Mouse (Mus musculus): Measurements from ENCODE around the gene Olfr353. TPM values are rescaled to one million over a fixed set of nuclear protein-coding genes. Genes with fewer than 3 reads are reported as not detected.

The Olfr353 gene
- polyA plus RNA-seq (2014; fragmentation: Nextera tagmentation; extraction: Ambion mirVana) = not detected in 2 replicates

DNA sequence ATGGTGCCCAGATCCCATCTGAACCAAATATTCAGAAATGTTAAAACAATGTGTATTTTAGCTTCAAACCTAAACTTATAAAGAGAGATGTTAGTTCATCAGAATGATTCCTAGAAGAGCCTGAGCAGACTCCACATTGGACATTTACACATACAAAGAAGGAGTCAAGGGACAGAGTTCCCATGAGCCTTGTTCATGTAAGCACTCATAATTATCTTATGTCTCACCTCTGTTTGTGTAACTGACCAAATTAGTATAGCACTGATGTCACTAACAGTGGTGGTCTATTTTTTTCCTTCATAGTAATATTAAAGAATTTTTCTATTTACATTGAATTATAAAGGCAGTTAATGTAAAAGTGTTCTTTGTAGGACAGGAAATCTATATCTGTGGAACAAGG lies at the start of gene Olfr353:
Gene Olfr353, minus strand, starts transcription at position 101 of the 400 bp plus-strand sequence.
- Histone ChIP-seq H3K9me3 (ENCODE audit: control insufficient read depth, low read length) (0 out of 2 replicates have a peak, but pooled peaks cover 4% of the 10 kb centered on the region), H3K9ac (ENCODE audit: low read length) (no peak within 1 kb of the TSS), H3K27me3 (ENCODE audit: control insufficient read depth, insufficient read depth, low read length) (no peaks in the 10 kb centered on the region), H3K27ac (replicated peaks in 1 of 2; ENCODE audit: control insufficient read depth in 1 of 2, insufficient read depth in 1 of 2, low read depth in 2 of 2, low read length in 2 of 2) (no peak within 1 kb of the TSS), H3K4me1 (ENCODE audit: control insufficient read depth in 2 of 2, insufficient read depth in 2 of 2, low read length in 2 of 2) (no peaks in the 10 kb centered on the region), H3K4me2 (ENCODE audit: low read length) (no peak within 1 kb of the TSS), H3K36me3 (ENCODE audit: control insufficient read depth, insufficient read depth, low read length) (no peaks in the 10 kb centered on the region), H3K4me3 (ENCODE audit: control insufficient read depth in 1 of 2, insufficient read depth in 1 of 2, low read depth in 1 of 2, low read length in 2 of 2) (no peak within 1 kb of the TSS)
- ATAC-seq (ENCODE audit: insufficient number of reproducible peaks, insufficient read depth, low FRiP score, low read depth) = no peak

GRCm38 (mm10) chr2:36936821-36937220 lies 44.1 kb upstream of the Olfr353 start, which contains the start of gene Olfr356:
Gene Olfr356 (plus strand): TSS chr2:36937121.
- H3K9me3 ChIP-seq (ENCODE audit: control insufficient read depth, low read length) = peaks cover 9% of the 10 kb centered on the region; the same call in 1 of the 2 replicates
- WGBS = 64% methylated on average over 2 of the region's 2 CpGs
- no peak for ATAC-seq (ENCODE audit: insufficient number of reproducible peaks, insufficient read depth, low FRiP score, low read depth)
- no peaks in the 10 kb centered on the region for H3K27me3 ChIP-seq (ENCODE audit: control insufficient read depth, insufficient read depth, low read length)
- H3K4me3 ChIP-seq (ENCODE audit: control insufficient read depth in 1 of 2, insufficient read depth in 1 of 2, low read depth in 1 of 2, low read length in 2 of 2) = no peak within 1 kb of the TSS
- no peak within 1 kb of the TSS for H3K9ac ChIP-seq (ENCODE audit: low read length)
- no peak within 1 kb of the TSS for H3K27ac ChIP-seq (replicated peaks in 1 of 2; ENCODE audit: control insufficient read depth in 1 of 2, insufficient read depth in 1 of 2, low read depth in 2 of 2, low read length in 2 of 2)
- H3K4me1 ChIP-seq (ENCODE audit: control insufficient read depth in 2 of 2, insufficient read depth in 2 of 2, low read length in 2 of 2) = no peaks in the 10 kb centered on the region
- H3K4me2 ChIP-seq (ENCODE audit: low read length) = no peak within 1 kb of the TSS
- no peaks in the 10 kb centered on the region for H3K36me3 ChIP-seq (ENCODE audit: control insufficient read depth, insufficient read depth, low read length)

DNA sequence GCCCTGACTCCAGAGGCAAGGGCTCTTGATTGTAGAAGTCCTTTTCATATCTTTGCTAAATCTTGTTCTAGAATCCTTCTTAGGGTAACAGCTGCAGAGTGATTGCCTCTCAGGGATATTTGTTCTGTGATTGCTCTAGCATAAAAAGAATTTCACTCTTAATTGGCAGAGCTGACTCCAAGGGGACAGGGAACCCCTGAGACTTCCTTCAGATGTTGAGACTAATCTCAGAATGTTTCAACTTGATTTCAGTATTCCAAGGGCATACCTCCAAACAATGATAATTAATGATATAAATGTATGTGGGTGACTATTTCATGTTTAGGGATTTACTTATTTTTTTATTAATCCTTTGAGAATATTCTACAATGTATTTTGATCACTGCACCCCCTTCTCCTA lies 36.1 kb upstream of the Olfr353 start, which contains the start of gene Olfr355:
Gene Olfr355, minus strand, starts transcription at position 101 of the 400 bp plus-strand sequence.
- Histone ChIP-seq H3K9ac (ENCODE audit: low read length) (no peak within 1 kb of the TSS), H3K9me3 (ENCODE audit: control insufficient read depth, low read length) (0 out of 2 replicates have a peak, but pooled peaks cover 5% of the 10 kb centered on the region), H3K4me1 (ENCODE audit: control insufficient read depth in 2 of 2, insufficient read depth in 2 of 2, low read length in 2 of 2) (no peaks in the 10 kb centered on the region), H3K27me3 (ENCODE audit: control insufficient read depth, insufficient read depth, low read length) (no peaks in the 10 kb centered on the region), H3K36me3 (ENCODE audit: control insufficient read depth, insufficient read depth, low read length) (no peaks in the 10 kb centered on the region), H3K4me3 (ENCODE audit: control insufficient read depth in 1 of 2, insufficient read depth in 1 of 2, low read depth in 1 of 2, low read length in 2 of 2) (no peak within 1 kb of the TSS), H3K27ac (replicated peaks in 1 of 2; ENCODE audit: control insufficient read depth in 1 of 2, insufficient read depth in 1 of 2, low read depth in 2 of 2, low read length in 2 of 2) (no peak within 1 kb of the TSS), H3K4me2 (ENCODE audit: low read length) (no peak within 1 kb of the TSS)
- ATAC-seq (ENCODE audit: insufficient number of reproducible peaks, insufficient read depth, low FRiP score, low read depth) = no peak

DNA sequence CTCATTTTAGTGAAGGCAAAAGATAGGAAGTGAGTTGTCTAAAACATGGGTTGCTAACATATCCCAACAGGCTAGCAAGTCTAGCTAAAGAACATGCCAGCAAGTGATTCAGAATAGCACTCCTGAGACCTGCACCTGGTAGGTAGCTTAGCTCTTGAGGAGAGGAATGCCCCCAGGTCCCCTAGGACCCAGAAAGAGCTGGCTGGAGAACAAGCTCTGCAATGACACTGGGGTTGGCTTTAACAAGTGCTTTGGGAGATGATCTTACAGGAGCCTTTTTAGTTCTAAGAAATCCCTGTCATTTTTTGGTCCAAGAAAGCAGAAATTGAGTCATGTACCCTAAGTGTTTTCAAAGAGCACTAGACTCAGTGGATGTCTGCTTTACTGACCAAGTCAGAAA lies 12.6 kb upstream of the Olfr353 start, which contains the start of gene Olfr354:
Gene Olfr354, plus strand, starts transcription at position 301 of the 400 bp plus-strand sequence.
- H3K9me3 ChIP-seq (ENCODE audit: control insufficient read depth, low read length) = no peaks in the 10 kb centered on the region
- H3K36me3 ChIP-seq (ENCODE audit: control insufficient read depth, insufficient read depth, low read length) = no peaks in the 10 kb centered on the region
- no peaks in the 10 kb centered on the region for H3K27me3 ChIP-seq (ENCODE audit: control insufficient read depth, insufficient read depth, low read length)
- no peak within 1 kb of the TSS for H3K4me2 ChIP-seq (ENCODE audit: low read length)
- no peak within 1 kb of the TSS for H3K4me3 ChIP-seq (ENCODE audit: control insufficient read depth in 1 of 2, insufficient read depth in 1 of 2, low read depth in 1 of 2, low read length in 2 of 2)
- no peak within 1 kb of the TSS for H3K9ac ChIP-seq (ENCODE audit: low read length)
- ATAC-seq (ENCODE audit: insufficient number of reproducible peaks, insufficient read depth, low FRiP score, low read depth) = no peak
- H3K4me1 ChIP-seq (ENCODE audit: control insufficient read depth in 2 of 2, insufficient read depth in 2 of 2, low read length in 2 of 2) = no peaks in the 10 kb centered on the region
- H3K27ac ChIP-seq (replicated peaks in 1 of 2; ENCODE audit: control insufficient read depth in 1 of 2, insufficient read depth in 1 of 2, low read depth in 2 of 2, low read length in 2 of 2) = no peak within 1 kb of the TSS

- no peak overlapping the region for H3K9ac ChIP-seq (ENCODE audit: low read length)
- no peak for ATAC-seq (ENCODE audit: insufficient number of reproducible peaks, insufficient read depth, low FRiP score, low read depth)
- H3K27me3 ChIP-seq (ENCODE audit: control insufficient read depth, insufficient read depth, low read length) = no peaks in the 10 kb centered on the region
- no peak overlapping the region for H3K27ac ChIP-seq (replicated peaks in 1 of 2; ENCODE audit: control insufficient read depth in 1 of 2, insufficient read depth in 1 of 2, low read depth in 2 of 2, low read length in 2 of 2)
- H3K4me2 ChIP-seq (ENCODE audit: low read length) = no peak overlapping the region
- 0 out of 2 replicates have a peak, but pooled peaks cover 4% of the 10 kb centered on the region for H3K9me3 ChIP-seq (ENCODE audit: control insufficient read depth, low read length)
- H3K4me1 ChIP-seq (ENCODE audit: control insufficient read depth in 2 of 2, insufficient read depth in 2 of 2, low read length in 2 of 2) = no peaks in the 10 kb centered on the region
- H3K36me3 ChIP-seq (ENCODE audit: control insufficient read depth, insufficient read depth, low read length) = no peaks in the 10 kb centered on the region
- no peak overlapping the region for H3K4me3 ChIP-seq (ENCODE audit: control insufficient read depth in 1 of 2, insufficient read depth in 1 of 2, low read depth in 1 of 2, low read length in 2 of 2)
Measured at GRCm38 (mm10) chr2:36897114-36897513, 4.4 kb upstream of the Olfr353 start.

DNA sequence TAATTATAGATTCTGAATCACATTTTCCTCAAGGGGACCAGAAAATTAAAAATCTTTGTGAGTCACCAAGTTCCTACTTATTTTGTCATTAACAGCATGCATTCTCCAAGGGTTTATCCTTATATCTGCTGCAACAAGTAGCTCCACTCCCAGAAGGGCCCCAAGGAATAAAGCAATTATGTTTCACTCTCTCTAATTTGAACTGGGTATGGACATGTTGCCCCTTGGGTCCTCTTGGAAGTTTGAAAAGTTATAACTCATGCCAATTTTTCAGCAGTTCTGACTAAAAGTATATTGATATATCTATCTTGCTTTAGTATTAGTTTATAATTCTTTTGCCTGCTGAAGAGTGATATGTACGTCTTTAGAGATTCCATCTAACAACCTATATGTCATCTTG lies 24.6 kb downstream of the Olfr353 start, which contains the start of gene Olfr352:
Gene Olfr352, plus strand, starts transcription at position 301 of the 400 bp plus-strand sequence.
- no peak within 1 kb of the TSS for H3K4me2 ChIP-seq (ENCODE audit: low read length)
- no peak for ATAC-seq (ENCODE audit: insufficient number of reproducible peaks, insufficient read depth, low FRiP score, low read depth)
- H3K4me3 ChIP-seq (ENCODE audit: control insufficient read depth in 1 of 2, insufficient read depth in 1 of 2, low read depth in 1 of 2, low read length in 2 of 2) = no peak within 1 kb of the TSS
- no peaks in the 10 kb centered on the region for H3K36me3 ChIP-seq (ENCODE audit: control insufficient read depth, insufficient read depth, low read length)
- no peak within 1 kb of the TSS for H3K9ac ChIP-seq (ENCODE audit: low read length)
- 0 out of 2 replicates have a peak, but pooled peaks cover 6% of the 10 kb centered on the region for H3K9me3 ChIP-seq (ENCODE audit: control insufficient read depth, low read length)
- H3K27me3 ChIP-seq (ENCODE audit: control insufficient read depth, insufficient read depth, low read length) = no peaks in the 10 kb centered on the region
- WGBS = 49% methylated on average over 1 of the region's 1 CpGs
- no peaks in the 10 kb centered on the region for H3K4me1 ChIP-seq (ENCODE audit: control insufficient read depth in 2 of 2, insufficient read depth in 2 of 2, low read length in 2 of 2)
- no peak within 1 kb of the TSS for H3K27ac ChIP-seq (replicated peaks in 1 of 2; ENCODE audit: control insufficient read depth in 1 of 2, insufficient read depth in 1 of 2, low read depth in 2 of 2, low read length in 2 of 2)

GRCm38 (mm10) chr2:36862560-36862959 lies 30.2 kb downstream of the Olfr353 start, which contains the start of gene Olfr351:
Gene Olfr351 (minus strand): TSS chr2:36862660.
- no peak within 1 kb of the TSS for H3K9ac ChIP-seq (ENCODE audit: low read length)
- WGBS = 60% methylated on average over 1 of the region's 1 CpGs
- H3K4me1 ChIP-seq (ENCODE audit: control insufficient read depth in 2 of 2, insufficient read depth in 2 of 2, low read length in 2 of 2) = no peaks in the 10 kb centered on the region
- no peak for ATAC-seq (ENCODE audit: insufficient number of reproducible peaks, insufficient read depth, low FRiP score, low read depth)
- H3K36me3 ChIP-seq (ENCODE audit: control insufficient read depth, insufficient read depth, low read length) = no peaks in the 10 kb centered on the region
- no peaks in the 10 kb centered on the region; the same call in 1 of the 2 replicates for H3K9me3 ChIP-seq (ENCODE audit: control insufficient read depth, low read length)
- H3K4me3 ChIP-seq (ENCODE audit: control insufficient read depth in 1 of 2, insufficient read depth in 1 of 2, low read depth in 1 of 2, low read length in 2 of 2) = no peak within 1 kb of the TSS
- H3K27me3 ChIP-seq (ENCODE audit: control insufficient read depth, insufficient read depth, low read length) = no peaks in the 10 kb centered on the region
- H3K27ac ChIP-seq (replicated peaks in 1 of 2; ENCODE audit: control insufficient read depth in 1 of 2, insufficient read depth in 1 of 2, low read depth in 2 of 2, low read length in 2 of 2) = no peak within 1 kb of the TSS
- H3K4me2 ChIP-seq (ENCODE audit: low read length) = no peak within 1 kb of the TSS

DNA sequence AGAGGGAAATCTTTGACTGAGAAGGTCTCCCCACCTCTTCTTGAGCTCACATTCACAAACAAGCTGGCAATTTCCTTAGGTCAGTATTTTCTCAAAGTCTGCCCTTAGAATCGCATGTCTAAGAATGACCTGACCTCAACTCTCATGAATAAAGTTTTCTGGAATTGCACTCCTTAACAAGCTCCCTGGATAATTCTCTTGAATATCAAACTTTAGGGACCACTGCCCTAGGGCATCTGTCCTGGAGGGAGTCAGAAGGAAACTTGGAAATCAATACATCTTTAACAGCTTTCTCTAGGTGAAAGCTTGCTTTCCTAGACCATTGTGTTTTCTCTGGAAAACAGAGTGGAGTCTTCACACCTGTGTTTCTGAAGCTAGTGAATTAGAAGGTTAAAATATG lies 46.7 kb downstream of the Olfr353 start, which contains the start of gene Olfr350:
Gene Olfr350, plus strand, starts transcription at position 301 of the 400 bp plus-strand sequence.
- Histone ChIP-seq H3K9me3 (ENCODE audit: control insufficient read depth, low read length) (0 out of 2 replicates have a peak, but pooled peaks cover 8% of the 10 kb centered on the region), H3K9ac (ENCODE audit: low read length) (no peak within 1 kb of the TSS), H3K36me3 (ENCODE audit: control insufficient read depth, insufficient read depth, low read length) (no peaks in the 10 kb centered on the region), H3K4me2 (ENCODE audit: low read length) (no peak within 1 kb of the TSS), H3K27me3 (ENCODE audit: control insufficient read depth, insufficient read depth, low read length) (no peaks in the 10 kb centered on the region), H3K4me3 (ENCODE audit: control insufficient read depth in 1 of 2, insufficient read depth in 1 of 2, low read depth in 1 of 2, low read length in 2 of 2) (no peak within 1 kb of the TSS), H3K27ac (replicated peaks in 1 of 2; ENCODE audit: control insufficient read depth in 1 of 2, insufficient read depth in 1 of 2, low read depth in 2 of 2, low read length in 2 of 2) (no peak within 1 kb of the TSS), H3K4me1 (ENCODE audit: control insufficient read depth in 2 of 2, insufficient read depth in 2 of 2, low read length in 2 of 2) (no peaks in the 10 kb centered on the region)
- 73% methylated on average over 1 of the region's 1 CpGs for WGBS
- no peak for ATAC-seq (ENCODE audit: insufficient number of reproducible peaks, insufficient read depth, low FRiP score, low read depth)
